Mouse (Mus musculus) kidney, embryonic 16.5 days (tissue): Measurements from ENCODE around the gene 1700029P11Rik. TPM values are rescaled to one million over a fixed set of nuclear protein-coding genes. Genes with fewer than 3 reads are reported as not detected.

Experiments used
- ATAC-seq: fragments of 200-750 bp; cut with Nextera tagmentation; 2 replicates; pipeline ENCODE4 v1.8.0; 2017; ENCODE audit warnings: moderate TSS enrichment; ENCODE audit not compliant: low FRiP score, low TSS enrichment
- H3K27ac ChIP-seq: fragments of 300-500 bp; sonication (generic); 2 replicates; pipeline ENCODE4 v1.5.1; 2014; ENCODE audit warnings: low read length
- H3K27me3 ChIP-seq: fragments of 300-500 bp; sonication (generic); 2 replicates; pipeline ENCODE4 v1.6.1; 2014; ENCODE audit warnings: low read length, control low read depth, mixed read lengths; ENCODE audit not compliant: insufficient read depth
- H3K36me3 ChIP-seq: fragments of 300-500 bp; sonication (generic); 2 replicates; pipeline ENCODE4 v1.6.1; 2014; ENCODE audit warnings: low read length, control low read depth, mixed read lengths; ENCODE audit not compliant: insufficient read depth
- H3K4me1 ChIP-seq: fragments of 300-500 bp; sonication (generic); 2 replicates; pipeline ENCODE4 v1.6.1; 2014; ENCODE audit warnings: low read length, control low read depth, mixed read lengths; ENCODE audit not compliant: insufficient read depth
- H3K4me2 ChIP-seq: fragments of 300-500 bp; sonication (generic); replicated peaks from 2 replicates; pipeline ENCODE4 v1.6.1; 2014; ENCODE audit warnings: low read depth, low read length
- H3K4me3 ChIP-seq: fragments of 300-500 bp; sonication (generic); 2 replicates; pipeline ENCODE4 v1.5.1; 2014; ENCODE audit warnings: mild to moderate bottlenecking, low read length
- H3K9ac ChIP-seq: fragments of 300-500 bp; sonication (generic); replicated peaks from 2 replicates; pipeline ENCODE4 v1.6.1; 2014; ENCODE audit warnings: low read length
- H3K9me3 ChIP-seq: fragments of 300-500 bp; sonication (generic); 2 replicates; pipeline ENCODE4 v1.6.1; 2016; ENCODE audit warnings: low read length, control low read depth
- WGBS: fragments of 180-500 bp; shearing (Covaris S2); extraction: QIAGEN DNeasy Blood & Tissue Kit; methylation state at CpG from one replicate; pipeline ENCODE4 v1.1.7; 2014; 5-methylcytosine and 5-hydroxymethylcytosine counted together
- polyA plus RNA-seq: library from polyadenylated mRNA; unstranded; fragments of >200 nt; fragmentation: Nextera tagmentation; extraction: Ambion mirVana; gene quantifications from 2 replicates; pipeline ENCODE4 v1.2.1, GENCODE M21; 2015

Gene 1700029P11Rik
- polyA plus RNA-seq, 1 experiment from 2014 or later: not detected

- no peak for ATAC-seq
- Histone ChIP-seq H3K36me3 (peaks cover 13% of the 10 kb centered on the region; the same call in 1 of the 2 replicates), H3K4me1 (peaks cover 20% of the 10 kb centered on the region), H3K9me3 (no peaks in the 10 kb centered on the region), H3K27me3 (no peaks in the 10 kb centered on the region), H3K27ac (no peak overlapping the region), H3K4me3 (no peak overlapping the region), H3K9ac (no peak overlapping the region), H3K4me2 (no peak overlapping the region)
- WGBS: 67% methylated on average over 4 of the region's 4 CpGs
Observed at GRCm38 (mm10) chr15:82017461-82017860, 37.1 kb downstream of the 1700029P11Rik start.

- 85% methylated on average over 3 of the region's 3 CpGs for WGBS
- no peak overlapping the region for H3K27ac ChIP-seq
- H3K4me1 ChIP-seq: peaks cover 16% of the 10 kb centered on the region
- H3K4me2 ChIP-seq: no peak overlapping the region
- H3K36me3 ChIP-seq: peaks cover 22% of the 10 kb centered on the region
- no peak overlapping the region for H3K9ac ChIP-seq
- no peak for ATAC-seq
- H3K4me3 ChIP-seq: no peak overlapping the region
- no peaks in the 10 kb centered on the region for H3K9me3 ChIP-seq
- no peaks in the 10 kb centered on the region for H3K27me3 ChIP-seq
Observed at GRCm38 (mm10) chr15:82019288-82019687, 38.9 kb downstream of the 1700029P11Rik start.

- 80% methylated on average over 13 of the region's 13 CpGs for WGBS
- ATAC-seq: no peak
- Histone ChIP-seq H3K27ac (no peak overlapping the region), H3K4me2 (no peak overlapping the region), H3K9me3 (no peaks in the 10 kb centered on the region), H3K9ac (no peak overlapping the region), H3K27me3 (no peaks in the 10 kb centered on the region), H3K4me1 (no peaks in the 10 kb centered on the region), H3K4me3 (no peak overlapping the region), H3K36me3 (peaks cover 52% of the 10 kb centered on the region)
Observed at GRCm38 (mm10) chr15:82022535-82023088, 42.3 kb downstream of the 1700029P11Rik start.

- Histone ChIP-seq H3K36me3 (peaks cover 53% of the 10 kb centered on the region), H3K9me3 (no peaks in the 10 kb centered on the region), H3K4me2 (no peak overlapping the region), H3K27me3 (no peaks in the 10 kb centered on the region), H3K27ac (no peak overlapping the region), H3K4me3 (no peak overlapping the region), H3K9ac (no peak overlapping the region), H3K4me1 (no peaks in the 10 kb centered on the region)
- no peak for ATAC-seq
- WGBS: 88% methylated on average over 6 of the region's 6 CpGs
Observed at GRCm38 (mm10) chr15:82023965-82024635, 43.8 kb downstream of the 1700029P11Rik start.

GRCm38 (mm10) chr15:82027276-82027675 lies 46.9 kb downstream of the 1700029P11Rik start:
- H3K4me3 ChIP-seq: no peak overlapping the region
- no peak for ATAC-seq
- H3K36me3 ChIP-seq: peaks cover 65% of the 10 kb centered on the region
- H3K9ac ChIP-seq: no peak overlapping the region
- no peaks in the 10 kb centered on the region for H3K27me3 ChIP-seq
- no peak overlapping the region for H3K4me2 ChIP-seq
- H3K9me3 ChIP-seq: no peaks in the 10 kb centered on the region
- H3K4me1 ChIP-seq: no peaks in the 10 kb centered on the region
- WGBS: 88% methylated on average over 7 of the region's 7 CpGs
- no peak overlapping the region for H3K27ac ChIP-seq

- Histone ChIP-seq H3K4me2 (no peak overlapping the region), H3K27me3 (no peaks in the 10 kb centered on the region), H3K9ac (no peak overlapping the region), H3K36me3 (peaks cover 61% of the 10 kb centered on the region), H3K9me3 (no peaks in the 10 kb centered on the region), H3K27ac (no peak overlapping the region), H3K4me1 (no peaks in the 10 kb centered on the region), H3K4me3 (no peak overlapping the region)
- ATAC-seq: no peak
- WGBS: 86% methylated on average over 7 of the region's 7 CpGs
Observed at GRCm38 (mm10) chr15:82027726-82028125, 47.4 kb downstream of the 1700029P11Rik start.

Other genes with a start within 250 kb of the 1700029P11Rik start
- 35.1 and 40.3 TPM in 2 replicates for gene Zc3h7b, start 235.5 kb upstream of the 1700029P11Rik start, polyA plus RNA-seq
- gene Rangap1, start 235.0 kb upstream of the 1700029P11Rik start, polyA plus RNA-seq: 101 and 109 TPM in 2 replicates
- 25.7 and 28.9 TPM in 2 replicates for gene Tef, start 178.1 kb upstream of the 1700029P11Rik start, polyA plus RNA-seq
- gene Tob2, start 121.7 kb upstream of the 1700029P11Rik start, polyA plus RNA-seq: 29.6 and 32.6 TPM in 2 replicates
- gene Phf5a, start 108.6 kb upstream of the 1700029P11Rik start, polyA plus RNA-seq: 167 and 172 TPM in 2 replicates
- 281 and 293 TPM in 2 replicates for gene Aco2, start 108.2 kb upstream of the 1700029P11Rik start, polyA plus RNA-seq
- 95.5 and 98.5 TPM in 2 replicates for gene Polr3h, start 54.3 kb upstream of the 1700029P11Rik start, polyA plus RNA-seq
- 35.2 and 38.1 TPM in 2 replicates for gene Csdc2, start 43.8 kb upstream of the 1700029P11Rik start, polyA plus RNA-seq
- gene Pmm1, start 19.6 kb upstream of the 1700029P11Rik start, polyA plus RNA-seq: 33.6 and 37.3 TPM in 2 replicates
- 89.2 and 89.4 TPM in 2 replicates for gene Xrcc6, start 7.3 kb downstream of the 1700029P11Rik start, polyA plus RNA-seq
- 28.4 and 28.9 TPM in 2 replicates for gene Desi1, start 53.3 kb downstream of the 1700029P11Rik start, polyA plus RNA-seq
- gene Snu13, start 67.1 kb downstream of the 1700029P11Rik start, polyA plus RNA-seq: 283 and 300 TPM in 2 replicates
- gene 4930407I10Rik, start 78.6 kb downstream of the 1700029P11Rik start, polyA plus RNA-seq: not detected in 2 replicates
- 0.10 TPM in 1 of 2 replicates, not detected in the other for gene Mei1, start 89.5 kb downstream of the 1700029P11Rik start, polyA plus RNA-seq
- gene Ccdc134, start 147.4 kb downstream of the 1700029P11Rik start, polyA plus RNA-seq: 17.3 and 19.5 TPM in 2 replicates
- gene Srebf2, start 166.6 kb downstream of the 1700029P11Rik start, polyA plus RNA-seq: 134 and 144 TPM in 2 replicates
- 0.41 and 0.62 TPM in 2 replicates for gene Shisa8, start 232.3 kb downstream of the 1700029P11Rik start, polyA plus RNA-seq
- 0.15 TPM in 1 of 2 replicates, not detected in the other for gene Tnfrsf13c, start 243.8 kb downstream of the 1700029P11Rik start, polyA plus RNA-seq